Mouse (Mus musculus): Measurements from ENCODE around the gene Gm10198.

Gene Gm10198

DNA sequence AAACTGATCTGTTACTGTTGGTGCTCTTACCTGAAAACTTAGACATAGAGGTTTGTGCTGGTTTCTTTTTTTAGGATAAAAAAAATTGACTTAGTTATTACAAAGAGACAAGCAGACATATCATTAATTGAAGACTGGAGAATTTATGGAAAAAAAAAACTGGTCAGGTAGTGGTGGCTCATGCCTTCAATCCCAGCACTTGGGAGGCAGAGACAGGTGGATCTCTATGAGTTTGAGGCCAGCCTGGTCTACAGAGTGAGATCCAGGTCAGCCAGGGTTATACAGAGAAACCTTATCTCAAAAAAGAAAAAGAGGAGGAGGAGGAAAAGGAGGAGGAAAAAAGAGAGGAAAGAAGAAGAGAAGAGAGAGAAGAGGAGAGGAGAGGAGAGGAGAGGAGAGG lies at the start of gene Gm10198:
TSS of gene Gm10198 (plus strand) at position 301 of the 400 bp plus-strand sequence.
- DNase-seq, result no peak

GRCm38 (mm10) chr13:111545286-111545685 lies 47.3 kb upstream of the Gm10198 start:
- no peak for DNase-seq

- no peak for DNase-seq
Measured at GRCm38 (mm10) chr13:111552769-111553168, 39.8 kb upstream of the Gm10198 start.

GRCm38 (mm10) chr13:111553182-111553581 lies 39.4 kb upstream of the Gm10198 start:
- no peak for DNase-seq

- DNase-seq, result no peak
Measured at GRCm38 (mm10) chr13:111553941-111554340, 38.6 kb upstream of the Gm10198 start.

GRCm38 (mm10) chr13:111555333-111555732 lies 37.3 kb upstream of the Gm10198 start:
- no peak for DNase-seq

GRCm38 (mm10) chr13:111556375-111556774 lies 36.2 kb upstream of the Gm10198 start:
- no peak for DNase-seq

DNA sequence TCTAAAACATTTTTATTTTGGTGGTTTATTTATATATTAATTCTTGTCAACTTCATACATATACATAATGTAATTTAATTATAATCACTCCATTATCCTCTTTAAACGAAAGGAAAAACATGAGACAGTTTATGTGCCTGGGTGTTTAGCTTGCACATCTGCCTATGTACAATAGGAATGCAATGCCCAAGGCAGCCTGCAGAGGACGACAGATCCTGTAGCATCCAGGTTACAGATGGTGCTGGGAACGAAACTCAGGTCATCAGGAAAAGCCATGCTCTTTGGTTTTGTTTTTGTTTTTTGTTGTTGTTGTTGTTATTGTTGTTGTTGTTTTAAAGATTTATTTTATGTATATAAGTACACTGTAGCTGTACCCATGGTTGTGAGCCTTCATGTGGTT lies 32.4 kb upstream of the Gm10198 start:
- no peak for DNase-seq

DNA sequence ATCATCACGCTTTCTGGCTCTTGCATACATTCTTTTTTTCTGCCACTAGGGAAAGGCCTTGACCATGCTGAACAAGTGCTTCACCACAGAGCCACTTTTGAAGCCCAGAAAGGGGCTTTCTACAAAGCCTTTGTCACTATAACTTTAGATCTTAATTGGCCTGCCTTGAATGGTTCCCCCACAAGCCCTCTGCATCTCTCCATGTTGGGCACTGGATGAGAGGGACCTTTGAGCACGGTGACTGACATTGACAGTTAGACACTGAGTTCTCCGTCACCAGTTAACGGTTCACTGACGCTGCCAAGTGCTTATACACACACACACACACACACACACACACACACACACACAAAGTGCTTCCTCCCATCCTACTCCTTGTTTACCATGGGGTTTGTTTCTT lies 30.0 kb upstream of the Gm10198 start:
- DNase-seq, result no peak

- no peak for DNase-seq
Measured at GRCm38 (mm10) chr13:111574196-111574595, 18.4 kb upstream of the Gm10198 start.

DNA sequence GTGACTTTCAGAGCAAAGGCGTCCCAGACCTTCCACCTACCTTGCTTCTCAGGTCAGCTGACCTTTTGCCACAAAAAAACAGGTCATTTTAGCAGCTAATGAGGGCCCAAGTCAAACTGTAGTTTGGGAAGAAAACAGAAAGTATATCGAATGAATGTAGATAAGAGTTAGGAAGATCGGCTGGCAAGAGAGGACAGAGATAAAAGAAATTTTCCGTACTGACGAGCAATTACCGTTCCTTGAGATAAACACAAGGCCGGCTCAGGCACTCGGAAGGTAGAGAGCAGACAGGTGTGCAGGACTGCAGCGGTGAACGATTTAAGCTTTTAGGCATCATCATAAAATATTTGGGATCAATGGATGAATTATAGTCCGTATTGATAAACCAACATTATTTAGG lies 15.4 kb upstream of the Gm10198 start:
- no peak for DNase-seq

DNA sequence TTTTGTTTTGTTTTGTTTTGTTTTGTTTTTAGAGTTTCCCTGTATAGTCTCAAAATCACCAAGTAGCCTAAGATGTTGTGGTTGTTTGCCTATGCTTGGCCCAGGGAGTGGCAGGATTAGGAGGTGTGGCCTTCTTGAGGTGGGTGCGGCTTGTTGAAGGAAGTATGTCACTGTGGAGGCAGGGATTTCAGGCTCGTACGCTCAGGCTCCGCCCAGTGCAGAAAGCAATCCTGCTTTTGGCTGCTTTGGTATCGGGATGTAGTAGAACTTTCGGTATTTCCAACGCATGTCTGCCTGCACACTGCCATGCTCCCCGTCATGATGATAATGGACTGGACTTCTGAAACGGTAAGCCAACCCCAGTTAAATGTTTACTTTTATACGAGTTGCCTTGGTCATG lies 12.5 kb upstream of the Gm10198 start:
- DNase-seq, result no peak

DNA sequence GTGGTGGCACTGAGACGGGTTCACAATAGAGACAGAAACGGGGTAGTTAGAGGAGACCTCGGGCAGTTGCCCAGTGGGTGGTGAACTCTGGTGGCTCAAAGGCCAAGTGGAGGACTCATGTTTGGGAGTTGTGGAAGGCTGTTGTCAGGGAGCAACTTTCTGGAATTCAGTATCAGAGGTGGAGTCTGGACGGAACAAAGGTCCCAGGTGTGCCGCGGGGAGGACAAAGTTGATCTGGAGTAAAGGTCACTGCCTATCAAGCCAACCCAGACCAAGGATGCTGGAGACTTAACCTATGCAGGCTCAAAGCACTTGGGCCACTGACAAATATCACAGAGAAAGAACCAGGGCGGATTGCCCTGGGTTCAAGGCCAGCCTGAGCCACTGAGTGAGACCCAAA lies 5.5 kb downstream of the Gm10198 start:
- no peak for DNase-seq

DNA sequence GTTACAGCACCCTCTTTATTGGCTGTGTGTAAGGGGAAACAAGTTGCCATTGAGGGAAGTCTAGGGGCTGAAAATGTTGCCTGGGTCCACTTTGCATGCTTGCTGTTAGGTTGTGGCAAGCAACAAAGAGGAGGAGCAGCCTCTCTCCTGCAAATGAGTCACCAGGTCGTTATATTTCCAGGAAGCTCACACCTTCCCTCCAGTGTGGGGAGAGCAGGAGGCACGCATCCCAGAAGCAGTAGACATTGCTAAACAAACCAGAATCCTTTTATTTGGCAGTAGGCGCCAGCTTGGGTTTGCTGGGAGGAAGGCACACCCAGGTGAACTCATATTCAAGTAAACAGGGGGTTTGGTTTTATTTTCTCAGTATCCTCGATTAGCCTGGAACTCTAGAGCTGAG lies 8.8 kb downstream of the Gm10198 start:
- no peak for DNase-seq

- no peak for DNase-seq
Measured at GRCm38 (mm10) chr13:111604826-111605225, 12.2 kb downstream of the Gm10198 start.

- no peak for DNase-seq
Measured at GRCm38 (mm10) chr13:111616168-111617125, 23.9 kb downstream of the Gm10198 start.

DNA sequence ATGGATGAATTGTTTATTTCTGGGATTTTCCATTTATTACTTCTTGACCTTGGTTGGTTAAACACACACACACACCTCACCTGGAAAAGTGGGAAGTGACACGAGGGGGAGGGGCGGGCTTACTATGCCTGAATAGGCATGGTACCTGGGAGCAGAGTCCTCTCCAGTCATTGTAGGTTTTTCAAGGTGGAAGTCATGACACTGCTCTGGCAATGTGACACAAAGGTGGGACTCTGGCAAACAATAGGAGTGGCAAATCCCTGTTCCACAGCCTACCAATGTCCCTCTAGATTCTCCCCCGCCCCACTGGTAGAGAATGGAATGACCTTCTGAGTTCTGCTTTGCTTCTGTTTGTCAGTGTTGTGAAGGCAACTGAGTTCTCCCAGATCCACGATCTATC lies 27.8 kb downstream of the Gm10198 start:
- no peak for DNase-seq

DNA sequence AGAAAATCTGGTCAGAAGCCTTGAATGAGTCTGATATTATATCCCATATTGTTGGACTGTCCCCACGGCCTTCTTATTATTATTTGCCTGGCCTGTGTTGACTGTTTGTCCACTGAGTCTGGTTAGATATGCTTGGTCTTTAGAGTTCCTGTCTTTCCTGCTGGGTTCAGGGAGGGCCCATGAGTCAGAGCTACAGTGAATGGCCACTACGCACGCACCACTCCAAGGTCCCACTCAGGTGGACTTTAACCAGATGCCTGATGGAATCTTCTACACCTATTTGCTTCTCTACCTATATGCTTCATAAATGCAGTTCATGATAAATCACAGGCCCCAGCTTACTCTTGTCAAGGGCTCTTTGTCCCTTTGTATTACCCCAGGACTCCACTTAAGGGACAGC lies 29.8 kb downstream of the Gm10198 start:
- DNase-seq, result no peak

- no peak for DNase-seq
Measured at GRCm38 (mm10) chr13:111623112-111623511, 30.5 kb downstream of the Gm10198 start.

GRCm38 (mm10) chr13:111624115-111624514 lies 31.5 kb downstream of the Gm10198 start:
- DNase-seq, result no peak

DNA sequence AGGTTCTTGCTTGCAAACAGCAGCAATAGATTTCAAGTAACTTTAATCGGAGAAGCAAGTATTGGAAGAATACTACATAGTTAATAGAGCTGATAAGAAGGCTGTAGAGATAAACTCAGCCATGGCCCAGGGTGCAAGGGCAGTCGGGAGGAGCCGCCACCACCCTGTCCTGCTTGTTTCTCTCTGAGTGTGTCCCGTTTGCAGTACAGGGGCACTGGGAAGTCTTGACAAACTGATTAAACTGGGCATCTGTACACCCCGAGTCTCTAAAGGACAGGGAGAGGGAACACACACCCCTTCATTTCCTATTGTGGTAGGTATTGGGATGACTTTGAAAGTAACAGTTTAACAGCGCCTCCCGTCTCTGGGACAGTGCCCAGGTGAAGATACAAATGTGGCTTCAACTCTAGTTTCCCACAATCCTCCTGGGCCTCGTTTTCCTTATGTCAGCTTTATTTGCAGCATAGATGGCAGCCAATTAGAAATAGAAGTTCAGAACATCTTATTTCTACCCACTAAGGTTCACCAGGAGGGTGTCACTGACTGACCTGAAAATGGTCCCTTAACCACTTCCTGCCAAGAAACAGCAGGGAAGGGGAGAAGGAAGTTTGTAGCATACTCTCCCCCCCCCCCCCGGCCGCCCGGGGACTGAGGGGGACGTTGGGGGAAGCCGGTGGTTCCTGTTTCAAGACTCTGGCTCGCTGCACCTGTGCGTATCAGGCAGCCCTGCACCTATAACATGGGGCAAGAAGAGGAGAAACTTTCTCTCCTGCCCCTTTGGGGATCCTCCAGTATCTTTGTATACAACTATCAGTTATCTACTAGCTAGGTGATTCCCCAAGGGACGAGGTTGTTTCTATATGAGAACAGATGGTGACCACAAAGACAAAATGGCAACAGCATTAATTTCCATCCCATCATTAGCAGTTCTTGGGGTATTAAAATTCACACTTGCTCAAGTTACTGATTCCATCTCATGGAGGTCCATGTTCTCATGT lies 41.9 kb downstream of the Gm10198 start:
- DNase-seq, result no peak

DNA sequence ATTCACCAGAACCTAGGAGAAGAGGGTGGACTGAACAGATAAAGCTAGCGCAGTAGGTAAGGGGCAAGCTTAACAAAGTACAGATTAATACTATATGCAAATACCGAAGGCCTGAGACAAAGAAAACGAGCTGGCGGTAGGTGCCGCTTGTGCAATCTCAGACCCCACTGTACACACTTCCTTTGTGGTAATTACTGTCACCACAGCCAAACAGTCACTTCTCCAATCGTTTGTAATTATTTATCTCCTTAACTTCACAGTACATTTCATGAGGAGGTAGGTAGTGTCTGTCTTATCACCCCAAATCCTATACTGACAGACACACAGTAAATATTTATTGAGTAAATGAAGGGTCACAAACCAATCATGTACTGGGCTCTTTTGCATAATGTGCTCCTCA lies 47.7 kb downstream of the Gm10198 start:
- no peak for DNase-seq

Measured in cerebellum, adult 11 months (tissue).